Mouse (Mus musculus): ENCODE results near the gene Ago1. TPM values are rescaled to one million over a fixed set of nuclear protein-coding genes. Genes with fewer than 3 reads are reported as not detected.

Gene Ago1
- polyA plus RNA-seq (2012; rRNA removed; ENCODE audit: low replicate concordance), result 18.7 and 20.2 TPM in 2 replicates

DNA sequence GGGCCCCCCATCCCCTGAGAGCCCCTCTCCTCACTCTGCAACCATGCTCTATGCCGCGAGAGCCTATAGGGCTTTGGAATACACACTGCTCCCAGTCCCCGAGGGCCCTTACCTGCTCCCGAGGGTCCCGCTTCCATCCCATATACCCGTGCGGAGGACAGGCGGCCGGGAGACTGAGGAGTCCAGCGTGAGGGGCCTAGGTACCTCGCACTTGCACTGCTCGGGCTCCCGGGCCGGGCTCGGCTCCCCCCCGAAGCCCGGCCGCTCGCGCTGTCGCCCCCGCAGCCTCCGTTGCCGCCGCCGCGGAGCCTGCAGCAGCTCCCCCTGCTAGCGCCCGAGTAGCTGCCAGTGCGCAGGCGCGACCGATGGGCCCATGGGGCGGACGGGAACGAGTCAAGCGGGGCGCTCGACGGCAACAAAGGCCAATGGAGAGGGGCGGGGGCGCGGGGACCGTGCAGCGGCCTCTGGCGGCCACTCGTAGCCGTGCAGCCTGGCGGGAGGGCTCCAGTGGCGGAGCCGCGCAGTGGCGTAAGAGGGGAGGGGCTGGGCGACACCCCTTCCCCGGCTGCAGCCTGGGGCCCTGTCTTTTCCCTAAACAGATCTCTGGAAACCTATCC, at the start of gene Ago1:
Ago1 (minus strand) TSS at position 299 of the 617 bp plus-strand sequence.

GRCm38 (mm10) chr4:126429347-126430079, 38.9 kb downstream of the Ago1 start, which contains the start of gene Ago3:
Ago3 (minus strand) TSS chr4:126429556.

Other genes starting within 250 kb of the Ago1 start
- gene Map7d1, start 212.2 kb downstream of the Ago1 start, polyA plus RNA-seq (2012; rRNA removed; ENCODE audit: low replicate concordance), result 80.6 and 109 TPM in 2 replicates
- 33.2 and 49.2 TPM in 2 replicates for gene Trappc3, start 206.3 kb downstream of the Ago1 start, polyA plus RNA-seq (2012; rRNA removed; ENCODE audit: low replicate concordance)
- 0.36 and 0.53 TPM in 2 replicates for gene Col8a2, start 181.8 kb downstream of the Ago1 start, polyA plus RNA-seq (2012; rRNA removed; ENCODE audit: low replicate concordance)
- gene Adprhl2, start 146.9 kb downstream of the Ago1 start, polyA plus RNA-seq (2012; rRNA removed; ENCODE audit: low replicate concordance), result 32.6 and 55.9 TPM in 2 replicates
- 1.5 and 2.1 TPM in 2 replicates for gene Tekt2, start 142.9 kb downstream of the Ago1 start, polyA plus RNA-seq (2012; rRNA removed; ENCODE audit: low replicate concordance)
- 11.2 and 25.3 TPM in 2 replicates for gene Ago3, start 39.0 kb downstream of the Ago1 start, polyA plus RNA-seq (2012; rRNA removed; ENCODE audit: low replicate concordance)
- 1.3 and 2.4 TPM in 2 replicates for gene Ago4, start 64.9 kb upstream of the Ago1 start, polyA plus RNA-seq (2012; rRNA removed; ENCODE audit: low replicate concordance)
- 0.22 and 0.59 TPM in 2 replicates for gene Clspn, start 88.4 kb upstream of the Ago1 start, polyA plus RNA-seq (2012; rRNA removed; ENCODE audit: low replicate concordance)
- gene 5730409E04Rik, start 141.2 kb upstream of the Ago1 start, polyA plus RNA-seq (2012; rRNA removed; ENCODE audit: low replicate concordance), result 17.1 and 20.6 TPM in 2 replicates
- 174 and 310 TPM in 2 replicates for gene Psmb2, start 209.0 kb upstream of the Ago1 start, polyA plus RNA-seq (2012; rRNA removed; ENCODE audit: low replicate concordance)